Mouse (Mus musculus) hindbrain, embryonic 14.5 days (tissue): ENCODE measurements around the gene Dcdc2a. TPM values are rescaled to one million over a fixed set of nuclear protein-coding genes. Genes with fewer than 3 reads are reported as not detected.

ENCODE experiments used
- ATAC-seq: fragments of 200-750 bp; cut with Nextera tagmentation; 2 replicates; pipeline ENCODE4 v1.8.0; 2017; ENCODE audit warnings: moderate number of reproducible peaks, mild to moderate bottlenecking, moderate TSS enrichment, moderate library complexity; ENCODE audit not compliant: low FRiP score
- DNase-seq: peaks from one replicate; pipeline ENCODE4 v3.0.0-alpha.2; 2015; ENCODE audit warnings: low spot score
- H3K27ac ChIP-seq: fragments of 300-500 bp; sonication (generic); 2 replicates; pipeline ENCODE4 v1.5.1; 2014; ENCODE audit warnings: mild to moderate bottlenecking, moderate library complexity
- H3K27me3 ChIP-seq: fragments of 300-500 bp; sonication (generic); 2 replicates; pipeline ENCODE4 v1.6.1; 2014; ENCODE audit warnings: mild to moderate bottlenecking, low read length, mixed read lengths; ENCODE audit not compliant: control insufficient read depth, insufficient read depth
- H3K36me3 ChIP-seq: fragments of 300-500 bp; sonication (generic); replicated peaks from 2 replicates; pipeline ENCODE4 v1.6.1; 2014; ENCODE audit not compliant: control insufficient read depth, insufficient read depth
- H3K4me1 ChIP-seq: fragments of 300-500 bp; sonication (generic); replicated peaks from 2 replicates; pipeline ENCODE4 v1.6.1; 2014; ENCODE audit warnings: antibody characterized with exemption, low read length, mixed read lengths; ENCODE audit not compliant: control insufficient read depth, insufficient read depth
- H3K4me2 ChIP-seq: fragments of 300-500 bp; sonication (generic); replicated peaks from 2 replicates; pipeline ENCODE4 v1.6.1; 2014; ENCODE audit warnings: mild to moderate bottlenecking, moderate library complexity
- H3K4me3 ChIP-seq: fragments of 300-500 bp; sonication (generic); replicated peaks from 2 replicates; pipeline ENCODE4 v1.5.1; 2014; ENCODE audit warnings: mild to moderate bottlenecking, low read length
- H3K9ac ChIP-seq: fragments of 300-500 bp; sonication (generic); 2 replicates; pipeline ENCODE4 v1.6.1; 2014
- H3K9me3 ChIP-seq: fragments of 300-500 bp; sonication (generic); 2 replicates; pipeline ENCODE4 v1.6.1; 2016; ENCODE audit warnings: low read length; ENCODE audit not compliant: control insufficient read depth
- WGBS: fragments of 180-500 bp; shearing (Covaris S2); extraction: QIAGEN DNeasy Blood & Tissue Kit; methylation state at CpG from one replicate; pipeline ENCODE4 v1.1.7; 2014; 5-methylcytosine and 5-hydroxymethylcytosine counted together
- polyA plus RNA-seq: library from polyadenylated mRNA; unstranded; fragments of >200 nt; fragmentation: Nextera tagmentation; extraction: Ambion mirVana; gene quantifications from 2 replicates; pipeline ENCODE4 v1.2.1, GENCODE M21; 2014

Gene Dcdc2a
- polyA plus RNA-seq, 1 experiment from 2014 or later = 3.9 TPM

GRCm38 (mm10) chr13:25220186-25220787 lies 164.5 kb downstream of the Dcdc2a start:
- WGBS = 79% methylated on average over 5 of the region's 5 CpGs
- Histone ChIP-seq H3K9me3 (no peaks in the 10 kb centered on the region), H3K4me1 (no peaks in the 10 kb centered on the region), H3K9ac (no peak overlapping the region), H3K36me3 (no peaks in the 10 kb centered on the region), H3K27me3 (no peaks in the 10 kb centered on the region), H3K4me3 (no peak overlapping the region), H3K27ac (no peak overlapping the region), H3K4me2 (no peak overlapping the region)
- DNase-seq = no peak
- no peak for ATAC-seq

GRCm38 (mm10) chr13:25251893-25252292 lies 196.1 kb downstream of the Dcdc2a start:
- WGBS = 61% methylated on average over 1 of the region's 1 CpGs
- ATAC-seq (no peak), DNase-seq (no peak)
- Histone ChIP-seq H3K27me3 (no peaks in the 10 kb centered on the region), H3K4me2 (no peak overlapping the region), H3K36me3 (no peaks in the 10 kb centered on the region), H3K9ac (no peak overlapping the region), H3K4me3 (no peak overlapping the region), H3K27ac (no peak overlapping the region), H3K4me1 (no peaks in the 10 kb centered on the region), H3K9me3 (no peaks in the 10 kb centered on the region)

GRCm38 (mm10) chr13:25254478-25255263 lies 198.9 kb downstream of the Dcdc2a start:
- H3K9ac ChIP-seq = no peak overlapping the region
- no peak for ATAC-seq
- WGBS = 82% methylated on average over 9 of the region's 9 CpGs

GRCm38 (mm10) chr13:25257608-25258007 lies 201.8 kb downstream of the Dcdc2a start:
- ATAC-seq (0 out of 2 replicates have a peak, but pooled peaks have one; percentile 57), DNase-seq (no peak)
- H3K27ac ChIP-seq = no peak overlapping the region
- H3K27me3 ChIP-seq = no peaks in the 10 kb centered on the region
- no peak overlapping the region for H3K4me2 ChIP-seq
- no peaks in the 10 kb centered on the region for H3K4me1 ChIP-seq
- WGBS = 79% methylated on average over 6 of the region's 6 CpGs
- H3K4me3 ChIP-seq = no peak overlapping the region
- H3K9ac ChIP-seq = no peak overlapping the region
- H3K9me3 ChIP-seq = no peaks in the 10 kb centered on the region
- H3K36me3 ChIP-seq = no peaks in the 10 kb centered on the region

More at GRCm38 (mm10) chr13:25254478-25255263, 198.9 kb downstream of the Dcdc2a start:
- no peak overlapping the region for H3K4me2 ChIP-seq
- H3K4me1 ChIP-seq = no peaks in the 10 kb centered on the region
- H3K27me3 ChIP-seq = no peaks in the 10 kb centered on the region
- H3K4me3 ChIP-seq = no peak overlapping the region
- H3K36me3 ChIP-seq = no peaks in the 10 kb centered on the region
- DNase-seq = no peak
- H3K9me3 ChIP-seq = no peaks in the 10 kb centered on the region
- no peak overlapping the region for H3K27ac ChIP-seq

Other genes with a start within 250 kb of the Dcdc2a start
- 55.6 and 59.9 TPM in 2 replicates for gene Acot13, start 224.5 kb upstream of the Dcdc2a start, polyA plus RNA-seq
- 34.7 and 37.5 TPM in 2 replicates for gene Tdp2, start 224.3 kb upstream of the Dcdc2a start, polyA plus RNA-seq
- 5.5 and 8.0 TPM in 2 replicates for gene D130043K22Rik, start 210.9 kb upstream of the Dcdc2a start, polyA plus RNA-seq
- gene Aldh5a1, start 118.3 kb upstream of the Dcdc2a start, polyA plus RNA-seq = 15.8 and 16.5 TPM in 2 replicates
- gene Gpld1, start 112.9 kb upstream of the Dcdc2a start, polyA plus RNA-seq = 2.8 and 3.8 TPM in 2 replicates
- gene Mrs2, start 35.6 kb upstream of the Dcdc2a start, polyA plus RNA-seq = 26.6 and 28.9 TPM in 2 replicates
- 61.8 and 75.1 TPM in 2 replicates for gene Nrsn1, start 214.5 kb downstream of the Dcdc2a start, polyA plus RNA-seq